ENCODE assay signal across 27 mouse cellular contexts in the genomic region with DNA sequence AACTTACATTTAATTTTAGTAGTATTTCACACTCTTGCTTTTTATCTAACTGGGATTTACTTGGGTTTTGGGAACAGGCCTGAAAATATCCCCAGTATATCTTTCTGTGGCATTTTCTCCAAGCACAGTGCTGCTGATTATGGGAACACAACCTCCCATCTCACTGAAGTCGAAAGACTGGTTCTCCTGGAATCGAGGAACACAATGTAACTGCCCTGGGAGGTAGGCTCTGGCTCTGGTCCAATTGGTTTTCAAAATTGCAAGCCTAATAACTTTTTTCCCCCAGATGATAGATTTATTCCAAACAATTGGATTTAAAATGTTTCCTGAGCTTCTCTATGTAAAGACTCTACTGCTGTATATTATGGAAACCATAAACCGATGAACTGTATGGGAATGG. TPM values are rescaled to one million over a fixed set of nuclear protein-coding genes. Genes with fewer than 3 reads are reported as not detected.
A peak's percentile ranks its signal among the peaks of the same experiment; 100 is the strongest.
DNase-seq lines count a peak whose midpoint lies in the region; ATAC-seq and TF ChIP-seq lines count a peak whose summit lies in the region.
"Had no signal": no experiment of that assay in that cellular context is flagged by ENCODE, and none has a peak within 500 bp of the region (broad histone marks: within the 10 kb centered on the region; RNA-seq: fewer than 3 reads in every experiment).

No protein-coding gene starts in this region.

- no peaks in the 10 kb centered on the region for H3K27me3 ChIP-seq in heart, adult 2 months (ENCODE audit: control insufficient read depth, insufficient read depth, low read length)
- no peaks in the 10 kb centered on the region for H3K27me3 ChIP-seq in lung, postnatal 0 days (replicated peaks; ENCODE audit: insufficient read depth, low read length)
- no peaks in the 10 kb centered on the region for H3K27me3 ChIP-seq in heart, embryonic 10.5 days (ENCODE audit: insufficient read depth, poor library complexity, severe bottlenecking)
- H3K27me3 ChIP-seq: embryonic facial prominence, embryonic 12.5 days; heart, embryonic 15.5 days; limb, embryonic 13.5 days; liver, embryonic 13.5 days; neural tube, embryonic 12.5 days had no signal

- peak; percentile 44 for DNase-seq in heart, adult 11 months
- DNase-seq in heart, adult 2 months = no peak
- peak; percentile 47 to 72 for DNase-seq in lung, adult 18-20 months
- DNase-seq in lung, postnatal 4 days = no peak
- peak; percentile 61 for DNase-seq in kidney, adult 9 months
- DNase-seq in lung, postnatal 0 days (ENCODE audit: low spot score) = peak; percentile 58
- no peak for DNase-seq in left cerebral cortex, postnatal 14 days (ENCODE audit: low spot score in 2 of 2)
- no peak for DNase-seq in heart, embryonic 10.5 days (ENCODE audit: low spot score)
- DNase-seq: adrenal gland, postnatal 10 days; cerebellum, adult 18-20 months; cerebellum, postnatal 14 days; gastrocnemius, postnatal 25 days; heart, postnatal 36 days; liver, embryonic 13.5 days; midbrain, embryonic 14.5 days; retina, postnatal 1 day; right cerebral cortex, postnatal 25 days; thymus, adult 18-20 months; thymus, postnatal 4 days had no signal

- no peak overlapping the region for H3K27ac ChIP-seq in heart, adult 2 months
- H3K27ac ChIP-seq in lung, postnatal 0 days (ENCODE audit: low read length) = no peak overlapping the region
- H3K27ac ChIP-seq in heart, embryonic 10.5 days = no peak overlapping the region
- H3K27ac ChIP-seq: embryonic facial prominence, embryonic 12.5 days; forebrain, embryonic 12.5 days; heart, embryonic 15.5 days; hindbrain, embryonic 14.5 days; limb, embryonic 13.5 days; liver, embryonic 13.5 days; neural tube, embryonic 12.5 days had no signal

- no peak for TF ChIP-seq EP300 in heart, adult 2 months (IDR thresholded peaks at IDR 0.05; ENCODE audit: insufficient read depth, low read depth, low read length)
- TF ChIP-seq EP300 in lung, postnatal 0 days (IDR thresholded peaks at IDR 0.05) = no peak

- H3K4me3 ChIP-seq in heart, adult 2 months = no peak overlapping the region
- no peak overlapping the region for H3K4me3 ChIP-seq in lung, postnatal 0 days (ENCODE audit: low read depth, low read length)
- no peak overlapping the region for H3K4me3 ChIP-seq in heart, embryonic 10.5 days
- H3K4me3 ChIP-seq: embryonic facial prominence, embryonic 12.5 days; erythroblast, embryonic 14.5 days; forebrain, embryonic 12.5 days; heart, embryonic 15.5 days; limb, embryonic 13.5 days; liver, embryonic 13.5 days; neural tube, embryonic 12.5 days had no signal

- no peak overlapping the region for H3K9ac ChIP-seq in heart, adult 2 months (ENCODE audit: low read depth, low read length)
- no peak overlapping the region for H3K9ac ChIP-seq in lung, postnatal 0 days (replicated peaks; ENCODE audit: low read depth)
- H3K9ac ChIP-seq: embryonic facial prominence, embryonic 12.5 days; forebrain, embryonic 12.5 days; heart, embryonic 15.5 days; hindbrain, embryonic 14.5 days; limb, embryonic 13.5 days; liver, embryonic 13.5 days; neural tube, embryonic 12.5 days had no signal

- WGBS in heart, adult 2 months = 74% methylated on average over 3 of the region's 3 CpGs
- 59% methylated on average over 3 of the region's 3 CpGs for WGBS in lung, postnatal 0 days
- WGBS in heart, embryonic 10.5 days = 81% methylated on average over 3 of the region's 3 CpGs

- H3K4me2 ChIP-seq in lung, postnatal 0 days (replicated peaks; ENCODE audit: low read depth, low read length) = no peak overlapping the region
- H3K4me2 ChIP-seq: embryonic facial prominence, embryonic 12.5 days; forebrain, embryonic 12.5 days; heart, embryonic 15.5 days; hindbrain, embryonic 14.5 days; limb, embryonic 13.5 days; liver, embryonic 13.5 days; neural tube, embryonic 12.5 days had no signal

- H3K4me1 ChIP-seq in heart, adult 2 months (ENCODE audit: control insufficient read depth, insufficient read depth, low read length) = peaks cover 3% of the 10 kb centered on the region
- H3K4me1 ChIP-seq in lung, postnatal 0 days (ENCODE audit: insufficient read depth, low read depth, low read length) = no peaks in the 10 kb centered on the region
- peaks cover 6% of the 10 kb centered on the region; the same call in 1 of the 2 replicates for H3K4me1 ChIP-seq in heart, embryonic 10.5 days
- H3K4me1 ChIP-seq: neural tube, embryonic 12.5 days had no signal

- no peak for TF ChIP-seq CTCF in heart, adult 2 months (IDR thresholded peaks at IDR 0.05)
- no peak for TF ChIP-seq CTCF in lung, postnatal 0 days (IDR thresholded peaks at IDR 0.05)

- no peaks in the 10 kb centered on the region; the same call in 1 of the 2 replicates for H3K36me3 ChIP-seq in heart, adult 2 months (ENCODE audit: control insufficient read depth, insufficient read depth, low read length)
- H3K36me3 ChIP-seq in lung, postnatal 0 days (ENCODE audit: insufficient read depth, low read length) = no peaks in the 10 kb centered on the region
- H3K36me3 ChIP-seq in heart, embryonic 10.5 days = no peaks in the 10 kb centered on the region
- H3K36me3 ChIP-seq: embryonic facial prominence, embryonic 12.5 days; forebrain, embryonic 12.5 days; heart, embryonic 15.5 days; limb, embryonic 13.5 days; liver, embryonic 13.5 days; neural tube, embryonic 12.5 days had no signal

- no peak for TF ChIP-seq POLR2A in heart, adult 2 months (IDR thresholded peaks at IDR 0.05; ENCODE audit: insufficient read depth, low read depth, low read length)

- H3K9me3 ChIP-seq in lung, postnatal 0 days (ENCODE audit: low read length) = no peaks in the 10 kb centered on the region
- H3K9me3 ChIP-seq in heart, embryonic 10.5 days = no peaks in the 10 kb centered on the region
- H3K9me3 ChIP-seq: embryonic facial prominence, embryonic 12.5 days; forebrain, embryonic 12.5 days; heart, embryonic 15.5 days; limb, embryonic 13.5 days; liver, embryonic 13.5 days; neural tube, embryonic 12.5 days had no signal

- peaks cover 2% of the 10 kb centered on the region for H3K79me2 ChIP-seq in heart, adult 2 months (replicated peaks; ENCODE audit: control insufficient read depth, insufficient read depth, low read length)

- ATAC-seq in lung, postnatal 0 days = no peak
- ATAC-seq: inflammation-experienced regulatory T-cells, adult 6 months had no signal

- intact Hi-C loops in heart, adult 2 months (cut with DNase I) = no loop called here
- intact Hi-C loops in left cerebral cortex, postnatal 14 days (cut with DNase I) = no loop called here

RNA-seq across cellular contexts. Expression of gene Ubqln1, which starts 4.8 kb away (rescaled TPM):
- total RNA-seq in heart, adult 2 months (2021) = 10 to 100 TPM; 48.8 to 49.2 TPM
- 49.4 and 67.0 TPM in 2 replicates for polyA plus RNA-seq in heart, adult 2 months (2012; rRNA removed)
- polyA plus RNA-seq in lung, postnatal 0 days (2015; fragmentation: Nextera tagmentation; extraction: Ambion mirVana) = 52.3 and 57.3 TPM in 2 replicates
- total RNA-seq in left cerebral cortex, postnatal 14 days (2021) = 100 to 1,000 TPM; 129 to 140 TPM
- 100 and 119 TPM in 2 replicates for polyA plus RNA-seq in heart, embryonic 10.5 days (2016; fragmentation: Nextera tagmentation; extraction: Ambion mirVana)

RNA-seq across cellular contexts. Expression of gene Gkap1, which starts 55.3 kb away (rescaled TPM):
- 10 to 100 TPM; 21.8 to 28.3 TPM for total RNA-seq in heart, adult 2 months (2021)
- polyA plus RNA-seq in heart, adult 2 months (2012; rRNA removed) = 4.7 and 7.1 TPM in 2 replicates
- polyA plus RNA-seq in lung, postnatal 0 days (2015; fragmentation: Nextera tagmentation; extraction: Ambion mirVana) = 22.5 and 24.4 TPM in 2 replicates
- 10 to 100 TPM; 13.7 to 18.4 TPM for total RNA-seq in left cerebral cortex, postnatal 14 days (2021)
- 17.2 and 18.0 TPM in 2 replicates for polyA plus RNA-seq in heart, embryonic 10.5 days (2016; fragmentation: Nextera tagmentation; extraction: Ambion mirVana)

Comparison
In these comparisons a context has a peak if more than half of its experiments do, and no peak if none do; other contexts are left out.
1. DNase-seq: peak in heart, adult 11 months (single experiment), lung, adult 18-20 months (2 of 2), kidney, adult 9 months (single experiment) and lung, postnatal 0 days (single experiment); none in heart, adult 2 months (0 of 2), lung, postnatal 4 days (0 of 2), left cerebral cortex, postnatal 14 days (0 of 2) and heart, embryonic 10.5 days (single experiment).